Mouse (Mus musculus) adrenal gland, postnatal 36 days (tissue): ENCODE data around the gene Vps35l. TPM values are rescaled to one million over a fixed set of nuclear protein-coding genes. Genes with fewer than 3 reads are reported as not detected.

Source experiments
- DNase-seq, 2 experiments: peaks; one replicate each; pipeline ENCODE4 v3.0.0; 2021; ENCODE audit warnings: mixed read lengths in 1 of 2
- total RNA-seq, 2 experiments: library from RNA; stranded (reverse); gene quantifications; 2 replicates each; pipeline ENCODE4 v1.2.3; 2021

Vps35l gene
- total RNA-seq, 2 experiments from 2014 or later = 54.7 to 66.0 TPM

DNA sequence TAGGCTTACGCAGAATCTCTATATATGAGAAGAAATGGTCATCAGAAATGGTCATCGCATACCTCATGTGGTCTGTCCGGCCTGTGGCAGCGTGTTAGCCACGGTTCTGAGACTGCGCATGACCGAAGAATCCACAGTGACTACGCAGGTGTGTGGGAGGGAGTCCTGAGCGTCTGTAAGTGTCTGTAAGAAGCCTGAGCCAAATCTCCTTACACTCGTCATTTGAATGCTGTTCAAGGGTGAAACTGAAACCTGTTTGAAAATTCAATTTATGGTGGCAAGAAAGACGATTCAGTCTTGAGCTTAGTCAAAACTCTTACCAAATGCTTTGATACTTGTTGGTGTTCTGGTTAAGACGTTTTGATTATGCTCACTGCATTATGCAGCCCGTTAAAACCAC lies 6.8 kb upstream of the Vps35l start:
- DNase-seq = no peak

- no peak for DNase-seq
Observed at GRCm38 (mm10) chr7:118738730-118739129, 1.3 kb upstream of the Vps35l start.

GRCm38 (mm10) chr7:118740532-118741338 lies 709 bp downstream of the Vps35l start:
- peak; percentile 97 to 98 for DNase-seq

- no peak for DNase-seq
Observed at GRCm38 (mm10) chr7:118742278-118742677, 2.3 kb downstream of the Vps35l start.

- peak; percentile 51 to 60 for DNase-seq
Observed at GRCm38 (mm10) chr7:118744766-118745165, 4.7 kb downstream of the Vps35l start.

DNA sequence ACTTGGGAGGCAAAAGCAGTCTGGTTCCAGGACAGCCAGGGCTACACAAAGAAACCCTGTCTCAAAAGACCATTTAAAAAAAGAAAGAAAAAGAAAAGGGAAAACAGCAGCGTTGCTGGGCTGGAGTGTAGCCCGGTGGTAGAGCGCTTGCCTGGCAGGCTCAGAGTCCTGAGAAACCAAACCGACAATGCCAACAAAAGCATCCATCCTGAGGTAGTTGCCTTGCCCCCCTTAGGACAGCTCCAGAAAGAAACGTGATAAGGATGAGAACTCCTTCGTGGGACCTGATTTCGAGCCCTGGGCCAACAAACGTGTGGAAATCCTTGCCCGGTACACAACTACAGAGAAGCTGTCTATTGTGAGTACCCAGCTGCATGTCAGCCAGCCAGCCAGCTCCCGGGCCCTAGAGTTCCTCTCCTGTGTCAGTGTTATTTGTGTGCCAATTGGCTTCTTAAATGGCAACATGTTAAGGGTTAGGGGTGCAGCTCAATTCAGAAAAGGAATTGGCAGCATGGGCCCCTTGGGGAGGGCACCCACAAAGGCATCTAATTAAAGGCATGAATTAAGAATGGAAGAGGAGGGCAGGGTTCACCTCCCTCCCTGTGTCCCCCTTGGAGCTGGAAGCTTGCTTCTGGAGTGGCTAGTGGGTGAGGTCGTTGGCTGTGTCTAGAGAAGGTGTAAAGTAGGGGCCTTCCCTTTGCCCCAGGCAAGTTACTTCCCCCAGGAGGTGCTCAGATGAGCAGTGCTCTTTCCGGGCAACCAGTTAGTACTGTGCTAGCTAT lies 8.1 kb downstream of the Vps35l start:
- no peak for DNase-seq

GRCm38 (mm10) chr7:118749706-118750105 lies 9.7 kb downstream of the Vps35l start:
- DNase-seq = no peak

DNA sequence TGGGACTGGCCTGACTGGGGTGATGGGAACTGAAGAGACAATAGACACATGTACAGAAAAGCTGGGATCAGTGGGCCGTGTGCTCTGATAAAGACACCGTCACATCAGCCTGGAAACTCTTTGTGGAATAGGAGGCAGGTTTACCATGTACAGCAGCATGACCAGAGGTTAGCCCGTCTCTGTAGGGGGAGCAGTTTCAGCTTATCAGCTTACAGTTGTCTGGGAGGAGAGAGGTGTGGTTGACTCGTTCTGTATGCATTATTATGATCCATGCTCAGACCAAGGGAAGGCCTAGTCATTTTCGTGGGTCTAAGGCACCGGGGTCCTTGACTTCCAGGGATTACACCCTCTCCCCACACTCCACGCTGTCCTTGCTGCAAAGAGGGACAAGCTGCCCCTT lies 11.6 kb downstream of the Vps35l start:
- no peak for DNase-seq

DNA sequence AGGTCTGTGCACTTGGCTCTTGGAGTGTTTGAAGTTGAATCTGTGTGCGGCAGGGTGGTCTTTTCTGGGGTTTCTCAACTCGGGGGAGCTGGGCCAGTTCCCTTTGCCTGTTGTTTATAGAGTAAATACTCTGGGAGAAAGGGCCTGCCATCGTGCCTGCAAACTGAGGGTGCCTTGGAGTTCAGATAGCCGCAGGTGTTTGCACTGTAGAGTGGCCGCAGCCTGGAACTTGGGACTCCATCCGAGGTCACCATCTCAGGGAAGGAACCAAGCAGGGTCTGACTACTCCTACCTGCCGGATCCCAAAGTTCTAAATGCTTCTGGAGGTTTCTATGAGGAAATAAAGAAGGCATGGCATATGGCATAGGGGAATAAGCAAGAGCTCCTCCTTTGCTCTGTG lies 15.7 kb downstream of the Vps35l start:
- no peak for DNase-seq

DNA sequence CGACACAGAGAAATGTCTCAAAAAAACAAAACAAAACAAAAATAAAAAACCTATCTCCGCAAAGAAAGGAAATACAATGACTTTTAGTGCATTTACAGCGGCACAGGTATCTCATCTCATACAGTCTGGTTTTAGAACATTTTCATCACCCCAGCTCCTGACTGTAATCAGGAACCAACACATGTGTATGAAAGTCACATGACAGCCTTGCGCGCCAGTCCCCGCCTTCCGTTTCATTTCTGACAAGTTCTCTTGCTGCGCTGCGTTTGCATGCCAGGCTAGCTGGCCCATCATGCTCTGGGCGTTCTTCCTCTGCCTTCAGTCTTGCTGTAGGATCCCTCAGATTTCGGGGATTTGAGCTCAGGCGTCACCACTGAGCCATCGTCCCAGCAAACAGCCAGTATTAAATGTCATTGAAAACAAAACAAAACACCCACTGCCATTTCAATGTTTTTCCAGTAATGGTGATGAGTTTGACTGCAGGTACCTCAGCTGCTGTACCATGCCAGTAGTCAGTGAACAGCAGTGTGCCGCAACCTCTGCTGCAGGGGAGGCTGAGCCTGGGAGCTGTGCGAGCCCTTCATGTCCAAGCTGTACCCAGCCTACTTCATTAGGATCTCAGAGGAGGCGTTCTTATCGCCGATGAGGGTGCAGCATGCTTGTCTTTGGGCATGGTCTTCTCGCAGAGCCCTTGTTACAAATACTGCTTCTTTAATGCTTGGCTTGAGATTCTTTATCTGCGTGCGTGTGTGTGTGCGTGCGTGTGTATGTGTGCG lies 16.7 kb downstream of the Vps35l start:
- DNase-seq = no peak

- DNase-seq = no peak
Observed at GRCm38 (mm10) chr7:118758369-118758768, 18.3 kb downstream of the Vps35l start.

GRCm38 (mm10) chr7:118759372-118759771 lies 19.3 kb downstream of the Vps35l start:
- no peak for DNase-seq

GRCm38 (mm10) chr7:118763939-118764338 lies 23.9 kb downstream of the Vps35l start:
- DNase-seq = no peak

- no peak for DNase-seq
Observed at GRCm38 (mm10) chr7:118764725-118765124, 24.7 kb downstream of the Vps35l start.

DNA sequence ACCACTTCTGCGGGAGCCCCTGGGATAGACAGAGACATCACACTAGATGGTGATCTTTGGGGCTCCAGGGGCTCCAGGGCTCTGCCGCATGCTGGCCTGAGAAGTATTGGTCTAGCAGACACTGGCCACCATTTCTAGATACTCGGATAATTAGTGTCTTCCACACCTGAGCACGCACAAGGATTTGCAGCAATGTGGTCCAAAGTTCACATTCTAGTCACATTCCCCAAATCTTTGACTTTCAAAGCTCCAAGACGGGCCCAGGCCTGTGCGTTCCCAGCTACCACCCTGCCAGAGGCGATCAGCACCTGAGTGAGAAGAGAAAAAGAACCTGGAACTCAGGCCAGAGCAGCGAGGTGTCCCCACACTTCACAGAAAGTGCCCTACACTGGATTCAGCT lies 25.6 kb downstream of the Vps35l start:
- no peak for DNase-seq

DNA sequence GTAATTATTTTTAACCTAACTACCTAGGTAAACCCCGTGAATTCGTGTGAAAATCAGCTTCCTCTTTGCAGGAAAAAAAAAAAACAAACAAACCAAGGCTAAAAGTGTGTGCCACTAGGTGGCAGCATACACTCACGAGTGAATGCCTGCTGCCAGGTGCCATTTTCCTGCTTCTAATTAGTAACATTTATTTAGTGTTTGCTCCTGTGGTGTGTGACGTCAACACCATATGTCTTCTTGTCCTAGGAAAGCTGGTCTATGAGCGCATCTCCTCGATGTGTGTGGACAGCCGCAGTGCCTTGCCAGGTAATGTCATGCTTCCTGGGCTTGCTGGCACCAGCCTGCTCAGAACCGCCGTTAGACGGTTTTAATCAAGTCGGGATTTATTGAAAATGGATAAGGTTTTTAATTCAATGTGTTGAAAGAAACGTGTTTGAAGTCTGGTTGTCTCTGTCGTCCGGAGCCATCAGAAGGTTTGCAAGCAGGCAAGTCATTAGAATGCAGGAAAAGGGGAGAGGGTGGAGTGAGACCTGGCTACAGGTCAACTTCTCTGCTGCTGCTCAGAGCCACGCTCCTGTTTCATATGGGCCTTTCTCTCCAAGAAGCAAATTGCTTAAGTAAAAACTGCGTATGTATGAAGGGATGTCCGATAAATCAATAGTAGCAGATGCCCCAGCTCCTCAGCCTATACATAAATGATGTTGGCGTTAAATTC lies 26.2 kb downstream of the Vps35l start:
- DNase-seq = peak; percentile 45 to 59

DNA sequence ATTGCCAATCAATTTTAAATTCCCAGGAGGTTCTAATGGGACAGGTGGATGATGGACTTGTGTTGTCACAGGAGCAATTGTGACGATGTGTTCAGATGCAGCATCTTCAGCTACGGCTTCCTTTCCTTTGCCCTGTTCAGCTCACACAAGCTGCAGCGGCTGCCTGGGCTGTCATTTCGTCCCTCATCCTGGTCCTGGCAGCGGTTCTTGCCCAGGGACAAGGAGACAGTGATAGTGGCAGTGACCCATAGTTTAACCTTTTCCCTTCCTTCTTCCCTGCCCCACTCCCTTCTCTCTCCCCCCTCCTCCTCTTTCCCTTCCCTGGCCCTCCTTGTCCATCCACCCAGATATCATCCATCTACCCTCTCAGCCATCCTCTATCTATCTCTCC lies 26.8 kb downstream of the Vps35l start:
- DNase-seq = no peak

GRCm38 (mm10) chr7:118769208-118769607 lies 29.2 kb downstream of the Vps35l start:
- peak in 1 of 2 experiments; percentile 22 for DNase-seq

- no peak for DNase-seq
Observed at GRCm38 (mm10) chr7:118769655-118770054, 29.6 kb downstream of the Vps35l start.

DNA sequence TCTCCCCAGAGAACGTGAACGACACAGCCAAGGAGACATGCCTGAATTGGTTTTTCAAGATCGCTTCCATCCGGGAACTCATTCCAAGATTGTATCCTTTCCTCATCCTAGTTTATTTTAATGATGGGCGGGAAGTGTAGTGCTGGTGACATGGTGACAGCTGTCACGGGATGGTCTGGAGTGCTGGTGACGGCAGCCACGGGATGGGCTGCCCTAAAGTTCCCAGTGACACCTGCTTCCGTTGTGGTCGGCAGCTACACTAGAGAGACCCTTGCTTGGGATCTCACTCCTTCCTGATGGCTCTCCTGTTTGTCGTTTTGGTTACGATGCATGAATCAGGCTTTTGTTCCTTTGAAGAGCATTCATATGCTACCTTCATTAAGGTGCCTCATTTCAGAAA lies 33.0 kb downstream of the Vps35l start:
- DNase-seq = no peak

DNA sequence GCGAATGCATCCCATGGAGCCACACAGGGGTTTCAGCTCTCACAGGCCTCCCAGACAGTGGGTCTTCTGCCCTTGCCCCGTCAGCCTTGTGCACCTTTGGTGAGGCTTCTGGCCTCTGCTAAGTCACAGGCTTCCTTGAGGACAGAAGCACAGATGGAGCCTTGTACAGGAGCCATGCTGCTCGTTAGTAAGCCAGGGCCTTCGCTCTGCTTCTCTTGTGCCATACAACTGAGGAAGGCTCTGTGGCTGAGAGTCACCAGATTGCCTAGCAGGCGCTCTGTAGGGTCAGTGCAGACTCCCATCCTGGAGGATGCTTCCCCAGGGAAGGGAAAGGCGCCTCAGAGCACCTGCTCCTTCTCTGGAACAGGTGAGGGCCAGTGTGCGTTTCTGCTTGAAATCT lies 36.0 kb downstream of the Vps35l start:
- no peak for DNase-seq

DNA sequence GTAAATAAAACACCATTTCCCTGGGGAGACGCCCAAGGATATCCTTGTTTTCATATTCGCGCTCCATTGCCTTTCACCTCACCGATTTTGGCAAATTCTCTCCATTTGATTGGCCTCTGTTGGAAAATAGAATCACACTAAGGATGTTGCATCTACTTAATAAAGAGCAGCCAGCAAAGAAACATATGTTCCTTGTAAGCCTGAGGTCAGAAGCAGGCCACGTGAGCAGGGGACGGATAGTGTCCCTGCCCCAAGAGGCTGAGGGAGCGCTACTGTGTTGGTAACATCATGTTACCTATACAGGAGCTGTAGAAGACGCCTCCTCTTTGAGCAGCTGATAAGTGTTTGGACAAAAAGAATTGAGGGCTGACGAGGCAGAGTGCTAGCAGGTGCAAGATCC lies 36.5 kb downstream of the Vps35l start:
- DNase-seq = no peak
